Mouse (Mus musculus): Measurements from ENCODE around the gene Olfr857. TPM values are rescaled to one million over a fixed set of nuclear protein-coding genes. Genes with fewer than 3 reads are reported as not detected.
"Not testable (repeated sequence)": the region's sequence is repeated elsewhere in the genome, so short reads cannot be mapped to it uniquely, and the experiment has no call there.

Gene Olfr857
- not detected in 2 replicates for polyA plus RNA-seq (2015; fragmentation: Nextera tagmentation; extraction: Ambion mirVana)

- H3K4me3 ChIP-seq = no peak within 1 kb of the TSS
- H3K27me3 ChIP-seq = no peaks in the 10 kb centered on the region
- no peak within 1 kb of the TSS for H3K9ac ChIP-seq
- no peaks in the 10 kb centered on the region for H3K9me3 ChIP-seq
- H3K4me2 ChIP-seq = no peak within 1 kb of the TSS
- no peaks in the 10 kb centered on the region for H3K4me1 ChIP-seq (replicated peaks)
- WGBS = 92% methylated on average over 1 of the region's 1 CpGs
- no peaks in the 10 kb centered on the region for H3K36me3 ChIP-seq
- H3K27ac ChIP-seq (replicated peaks) = no peak within 1 kb of the TSS
- no peak for ATAC-seq (ENCODE audit: low read depth)
Measured at GRCm38 (mm10) chr9:19709133-19709532, at the start of gene Olfr857. Gene Olfr857, plus strand, starts transcription at chr9:19709433.

- Histone ChIP-seq H3K27ac (replicated peaks) (no peak overlapping the region), H3K27me3 (no peaks in the 10 kb centered on the region), H3K9ac (no peak overlapping the region), H3K4me3 (no peak overlapping the region), H3K4me2 (no peak overlapping the region), H3K4me1 (replicated peaks) (no peaks in the 10 kb centered on the region), H3K36me3 (no peaks in the 10 kb centered on the region), H3K9me3 (peaks cover 12% of the 10 kb centered on the region)
- 92% methylated on average over 6 of the region's 6 CpGs for WGBS
- no peak for ATAC-seq (ENCODE audit: low read depth)
Measured at GRCm38 (mm10) chr9:19690281-19690680, 19.0 kb upstream of the Olfr857 start.

- no peaks in the 10 kb centered on the region for H3K36me3 ChIP-seq
- no peaks in the 10 kb centered on the region for H3K4me1 ChIP-seq (replicated peaks)
- H3K4me2 ChIP-seq = no peak overlapping the region
- no peak for ATAC-seq (ENCODE audit: low read depth)
- H3K27me3 ChIP-seq = no peaks in the 10 kb centered on the region
- no peak overlapping the region for H3K27ac ChIP-seq (replicated peaks)
- H3K9ac ChIP-seq = no peak overlapping the region
- 91% methylated on average over 1 of the region's 1 CpGs for WGBS
- H3K4me3 ChIP-seq = no peak overlapping the region
- H3K9me3 ChIP-seq = peaks cover 15% of the 10 kb centered on the region
Measured at GRCm38 (mm10) chr9:19691426-19691825, 17.8 kb upstream of the Olfr857 start.

DNA sequence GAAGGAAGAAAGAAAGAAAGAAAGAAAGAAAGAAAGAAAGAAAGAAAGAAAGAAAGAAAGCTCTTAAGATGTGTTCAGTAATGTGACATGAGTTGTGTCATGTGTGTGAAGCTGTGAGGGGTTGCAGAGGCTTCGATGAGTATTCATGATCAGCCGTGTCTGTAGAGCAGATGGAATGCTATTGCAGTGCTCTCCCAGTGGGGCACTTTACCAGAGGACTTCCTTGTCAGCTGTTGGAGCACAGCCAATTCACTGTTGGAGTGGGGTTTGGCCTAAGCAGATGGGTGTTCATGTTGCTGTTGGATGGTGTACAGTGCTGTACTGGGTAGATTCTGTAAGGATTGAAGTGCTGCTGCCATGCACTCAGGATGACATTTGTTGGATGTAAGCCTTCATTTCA is 16.8 kb upstream of the Olfr857 start:
- no peak for ATAC-seq (ENCODE audit: low read depth)
- Histone ChIP-seq H3K9ac (no peak overlapping the region), H3K4me1 (replicated peaks) (no peaks in the 10 kb centered on the region), H3K36me3 (no peaks in the 10 kb centered on the region), H3K4me2 (no peak overlapping the region), H3K9me3 (peaks cover 15% of the 10 kb centered on the region), H3K27ac (replicated peaks) (no peak overlapping the region), H3K27me3 (no peaks in the 10 kb centered on the region), H3K4me3 (no peak overlapping the region)
- 80% methylated on average over 2 of the region's 2 CpGs for WGBS

GRCm38 (mm10) chr9:19694285-19694684 is 14.9 kb upstream of the Olfr857 start:
- H3K36me3 ChIP-seq; H3K4me2 ChIP-seq; H3K27ac ChIP-seq (replicated peaks); H3K9ac ChIP-seq; H3K4me3 ChIP-seq; ATAC-seq (ENCODE audit: low read depth); H3K4me1 ChIP-seq (replicated peaks); H3K27me3 ChIP-seq: not testable (repeated sequence)
- WGBS = 57% methylated on average over 2 of the region's 2 CpGs
- H3K9me3 ChIP-seq = peaks cover 23% of the 10 kb centered on the region

- 74% methylated on average over 9 of the region's 9 CpGs for WGBS
- not testable (repeated sequence) for H3K4me1 ChIP-seq (replicated peaks); ATAC-seq (ENCODE audit: low read depth); H3K4me2 ChIP-seq; H3K27ac ChIP-seq (replicated peaks); H3K36me3 ChIP-seq; H3K4me3 ChIP-seq; H3K27me3 ChIP-seq; H3K9ac ChIP-seq
- H3K9me3 ChIP-seq = peaks cover 23% of the 10 kb centered on the region
Measured at GRCm38 (mm10) chr9:19694898-19695379, 14.3 kb upstream of the Olfr857 start.

DNA sequence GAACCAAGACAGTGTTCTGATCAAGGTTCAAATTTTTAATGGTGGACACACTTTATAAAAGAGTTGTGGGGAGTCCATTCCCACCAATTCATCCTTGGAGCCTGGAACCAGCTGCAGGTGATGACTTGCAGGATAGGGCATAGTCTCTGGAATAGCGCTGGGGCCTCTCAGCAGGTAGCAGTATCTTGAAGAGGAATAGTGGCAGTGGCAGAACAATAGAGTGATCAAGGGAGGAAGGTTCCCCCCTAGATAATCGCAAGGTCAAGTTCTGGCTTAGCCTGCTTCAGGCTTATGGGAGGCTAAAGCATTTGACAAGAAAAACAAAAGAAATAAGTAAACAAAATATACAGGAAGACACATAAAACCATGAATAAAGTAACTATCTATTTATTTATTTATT is 4.7 kb upstream of the Olfr857 start:
- H3K4me3 ChIP-seq; H3K9me3 ChIP-seq; H3K27me3 ChIP-seq; H3K4me2 ChIP-seq; H3K36me3 ChIP-seq; H3K4me1 ChIP-seq (replicated peaks); H3K9ac ChIP-seq; ATAC-seq (ENCODE audit: low read depth); H3K27ac ChIP-seq (replicated peaks): not testable (repeated sequence)
- WGBS = 70% methylated on average over 2 of the region's 2 CpGs

Other genes with a start within 250 kb of the Olfr857 start
- gene Olfr850, start 231.2 kb upstream of the Olfr857 start, polyA plus RNA-seq (2015; fragmentation: Nextera tagmentation; extraction: Ambion mirVana) = not detected in 2 replicates
- not detected in 2 replicates for gene Olfr851, start 216.1 kb upstream of the Olfr857 start, polyA plus RNA-seq (2015; fragmentation: Nextera tagmentation; extraction: Ambion mirVana)
- gene Olfr853, start 168.4 kb upstream of the Olfr857 start, polyA plus RNA-seq (2015; fragmentation: Nextera tagmentation; extraction: Ambion mirVana) = not detected in 2 replicates
- gene Olfr854, start 142.1 kb upstream of the Olfr857 start, polyA plus RNA-seq (2015; fragmentation: Nextera tagmentation; extraction: Ambion mirVana) = not detected in 2 replicates
- not detected in 2 replicates for gene Olfr855, start 126.8 kb upstream of the Olfr857 start, polyA plus RNA-seq (2015; fragmentation: Nextera tagmentation; extraction: Ambion mirVana)
- 36.8 and 37.5 TPM in 2 replicates for gene Zfp317, start 87.3 kb upstream of the Olfr857 start, polyA plus RNA-seq (2015; fragmentation: Nextera tagmentation; extraction: Ambion mirVana)
- not detected in 2 replicates for gene Olfr58, start 70.8 kb downstream of the Olfr857 start, polyA plus RNA-seq (2015; fragmentation: Nextera tagmentation; extraction: Ambion mirVana)
- not detected in 2 replicates for gene Olfr859, start 95.5 kb downstream of the Olfr857 start, polyA plus RNA-seq (2015; fragmentation: Nextera tagmentation; extraction: Ambion mirVana)
- not detected in 2 replicates for gene Olfr860, start 140.3 kb downstream of the Olfr857 start, polyA plus RNA-seq (2015; fragmentation: Nextera tagmentation; extraction: Ambion mirVana)
- gene Olfr862, start 178.6 kb downstream of the Olfr857 start, polyA plus RNA-seq (2015; fragmentation: Nextera tagmentation; extraction: Ambion mirVana) = not detected in 2 replicates
- 0.12 and 0.14 TPM in 2 replicates for gene Olfr77, start 207.4 kb downstream of the Olfr857 start, polyA plus RNA-seq (2015; fragmentation: Nextera tagmentation; extraction: Ambion mirVana)